Mouse (Mus musculus) heart, adult 2 months (tissue): ENCODE results near the gene Sh3rf1.

Experiments
- CTCF ChIP-seq: fragments of 200-600 bp; IDR thresholded peaks from 2 replicates; pipeline ENCODE4 v1.8.1; 2022; ENCODE audit warnings: antibody characterized with exemption, mild to moderate bottlenecking, moderate library complexity
- EP300 ChIP-seq: fragments of 200-500 bp; IDR thresholded peaks from 2 replicates; pipeline ENCODE4 v1.6.1; 2011; ENCODE audit warnings: low read depth, low read length, control low read depth; ENCODE audit not compliant: insufficient read depth
- POLR2A ChIP-seq: fragments of 200-500 bp; IDR thresholded peaks from 2 replicates; pipeline ENCODE4 v1.6.1; 2011; ENCODE audit warnings: mild to moderate bottlenecking, low read depth, low read length, control low read depth; ENCODE audit not compliant: insufficient read depth

DNA sequence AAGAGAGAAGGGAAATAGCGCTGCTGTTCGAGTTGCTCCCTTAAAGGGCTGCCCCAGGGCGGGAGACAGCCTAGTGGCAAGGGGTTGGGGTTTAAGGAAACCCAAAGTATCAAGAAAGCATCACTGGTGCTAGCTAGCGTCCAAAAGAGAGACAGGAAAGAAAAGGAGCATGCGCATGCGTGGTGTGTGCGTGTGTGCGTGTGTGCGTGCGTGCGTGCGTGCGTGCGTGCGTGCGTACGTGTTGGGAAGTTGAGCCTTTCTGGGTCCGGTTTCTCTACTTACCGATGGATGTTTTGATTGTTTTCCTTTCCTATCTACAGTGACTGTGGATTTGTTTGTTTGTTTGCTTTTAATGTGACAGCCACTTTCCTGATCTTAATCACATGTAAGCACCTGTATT, 19.2 kb downstream of the Sh3rf1 start:
- TF ChIP-seq EP300 (no peak), POLR2A (no peak), CTCF (no peak)
